Mouse (Mus musculus) intestine, embryonic 14.5 days (tissue): Measurements from ENCODE around the gene Rpa2. TPM values are rescaled to one million over a fixed set of nuclear protein-coding genes. Genes with fewer than 3 reads are reported as not detected.
A peak's percentile ranks its signal among the peaks of the same experiment; 100 is the strongest.
"Not testable (repeated sequence)": the region's sequence is repeated elsewhere in the genome, so short reads cannot be mapped to it uniquely, and the experiment has no call there.

ENCODE experiments used
- ATAC-seq: fragments of 200-750 bp; cut with Nextera tagmentation; replicated peaks from 2 replicates; pipeline ENCODE4 v1.8.0; 2017; ENCODE audit warnings: low read depth, moderate number of reproducible peaks, moderate TSS enrichment, moderate library complexity; ENCODE audit not compliant: low FRiP score, low TSS enrichment
- DNase-seq: peaks from one replicate; pipeline ENCODE4 v3.0.0-alpha.2; 2018; ENCODE audit warnings: low spot score
- H3K27ac ChIP-seq: fragments of 300-500 bp; sonication (generic); 2 replicates; pipeline ENCODE4 v1.5.1; 2014; ENCODE audit warnings: low read depth, mild to moderate bottlenecking, control low read depth
- H3K27me3 ChIP-seq: fragments of 300-500 bp; sonication (generic); replicated peaks from 2 replicates; pipeline ENCODE4 v1.6.1; 2014; ENCODE audit warnings: low read length, control low read depth; ENCODE audit not compliant: control insufficient read depth, insufficient read depth
- H3K36me3 ChIP-seq: fragments of 300-500 bp; sonication (generic); 2 replicates; pipeline ENCODE4 v1.6.1; 2014; ENCODE audit warnings: low read length, control low read depth; ENCODE audit not compliant: control insufficient read depth, insufficient read depth
- H3K4me1 ChIP-seq: fragments of 300-500 bp; sonication (generic); replicated peaks from 2 replicates; pipeline ENCODE4 v1.6.1; 2014; ENCODE audit warnings: low read length, control low read depth, mixed read lengths; ENCODE audit not compliant: control insufficient read depth, insufficient read depth
- H3K4me2 ChIP-seq: fragments of 300-500 bp; sonication (generic); 2 replicates; pipeline ENCODE4 v1.6.1; 2014; ENCODE audit warnings: low read length
- H3K4me3 ChIP-seq: fragments of 300-500 bp; sonication (generic); 2 replicates; pipeline ENCODE4 v1.5.1; 2014; ENCODE audit warnings: low read depth, low read length, control low read depth, mixed read lengths
- H3K9ac ChIP-seq: fragments of 300-500 bp; sonication (generic); 2 replicates; pipeline ENCODE4 v1.6.1; 2014; ENCODE audit warnings: mild to moderate bottlenecking, low read length
- H3K9me3 ChIP-seq: fragments of 300-500 bp; sonication (generic); 2 replicates; pipeline ENCODE4 v1.6.1; 2016; ENCODE audit warnings: low read length, control low read depth; ENCODE audit not compliant: control insufficient read depth
- WGBS: fragments of 180-500 bp; shearing (Covaris S2); extraction: QIAGEN DNeasy Blood & Tissue Kit; methylation state at CpG from one replicate; pipeline ENCODE4 v1.1.7; 2014; 5-methylcytosine and 5-hydroxymethylcytosine counted together
- polyA plus RNA-seq: library from polyadenylated mRNA; unstranded; fragments of >200 nt; fragmentation: Nextera tagmentation; extraction: Ambion mirVana; gene quantifications from 2 replicates; pipeline ENCODE4 v1.2.1, GENCODE M21; 2014

Gene Rpa2
- polyA plus RNA-seq, 1 experiment from 2014 or later, result 108 TPM

DNA sequence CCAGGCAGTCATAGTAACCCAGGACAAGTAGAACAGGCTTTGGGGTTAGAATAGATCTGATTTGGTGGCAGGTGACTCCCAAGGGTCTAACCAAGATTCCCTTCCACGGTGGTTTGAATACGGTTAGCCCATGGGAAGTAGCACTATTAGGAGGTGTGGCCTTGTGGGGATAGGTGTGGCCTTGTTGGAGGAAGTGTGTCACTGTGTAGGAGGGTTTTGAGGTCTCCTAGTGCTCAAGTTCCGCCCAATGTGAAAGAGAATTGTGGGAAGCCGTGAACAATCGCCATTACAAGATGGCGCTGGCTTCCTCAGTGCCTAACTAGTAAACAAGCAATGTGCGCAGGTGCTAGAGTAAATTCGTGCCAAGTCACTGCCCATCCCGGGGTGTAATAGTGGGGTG lies 31.0 kb upstream of the Rpa2 start:
- not testable (repeated sequence) for H3K4me1 ChIP-seq, ATAC-seq, H3K36me3 ChIP-seq, H3K27ac ChIP-seq, DNase-seq, H3K9ac ChIP-seq, H3K27me3 ChIP-seq, H3K9me3 ChIP-seq, H3K4me2 ChIP-seq, H3K4me3 ChIP-seq
- 90% methylated on average over 9 of the region's 9 CpGs for WGBS

DNA sequence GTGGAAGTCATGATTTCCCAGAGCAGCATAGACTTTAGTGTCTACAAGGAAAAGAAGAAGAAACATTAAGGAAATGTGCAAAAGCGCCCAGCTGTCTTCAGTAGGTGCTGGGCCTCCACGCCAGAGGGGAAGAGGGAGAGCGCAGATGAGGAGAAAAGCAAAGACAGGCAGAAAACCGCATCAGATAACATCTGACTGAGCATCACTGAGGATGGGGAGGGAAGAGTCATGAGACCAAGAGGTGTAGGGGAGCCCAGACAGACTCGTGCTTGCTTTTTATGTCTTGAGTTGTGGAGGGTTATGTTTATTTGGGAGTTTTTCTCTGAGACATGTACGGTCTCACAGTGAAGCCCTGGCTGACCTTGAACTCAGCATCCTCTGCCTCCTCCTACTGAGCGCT lies 26.6 kb upstream of the Rpa2 start:
- Histone ChIP-seq H3K4me3 (no peak overlapping the region), H3K4me2 (no peak overlapping the region), H3K27ac (no peak overlapping the region), H3K4me1 (no peaks in the 10 kb centered on the region), H3K36me3 (no peaks in the 10 kb centered on the region), H3K9ac (no peak overlapping the region), H3K9me3 (no peaks in the 10 kb centered on the region), H3K27me3 (no peaks in the 10 kb centered on the region)
- ATAC-seq, result no peak
- DNase-seq, result no peak
- WGBS, result 89% methylated on average over 7 of the region's 7 CpGs

- no peak overlapping the region for H3K4me2 ChIP-seq
Measured at GRCm38 (mm10) chr4:132743992-132744911, 23.9 kb upstream of the Rpa2 start.

GRCm38 (mm10) chr4:132746911-132747517 lies 21.1 kb upstream of the Rpa2 start:
- no peak for ATAC-seq
- Histone ChIP-seq H3K4me2 (no peak overlapping the region), H3K4me1 (no peaks in the 10 kb centered on the region), H3K4me3 (no peak overlapping the region), H3K9me3 (no peaks in the 10 kb centered on the region), H3K27me3 (no peaks in the 10 kb centered on the region), H3K27ac (no peak overlapping the region), H3K9ac (no peak overlapping the region), H3K36me3 (no peaks in the 10 kb centered on the region)
- no peak for DNase-seq
- 83% methylated on average over 9 of the region's 9 CpGs for WGBS

More at GRCm38 (mm10) chr4:132743992-132744911, 23.9 kb upstream of the Rpa2 start:
- Histone ChIP-seq H3K36me3 (no peaks in the 10 kb centered on the region), H3K9ac (no peak overlapping the region), H3K4me1 (no peaks in the 10 kb centered on the region), H3K27me3 (no peaks in the 10 kb centered on the region), H3K4me3 (no peak overlapping the region), H3K27ac (no peak overlapping the region), H3K9me3 (no peaks in the 10 kb centered on the region)
- no peak for DNase-seq
- no peak for ATAC-seq
- 73% methylated on average over 11 of the region's 11 CpGs for WGBS

DNA sequence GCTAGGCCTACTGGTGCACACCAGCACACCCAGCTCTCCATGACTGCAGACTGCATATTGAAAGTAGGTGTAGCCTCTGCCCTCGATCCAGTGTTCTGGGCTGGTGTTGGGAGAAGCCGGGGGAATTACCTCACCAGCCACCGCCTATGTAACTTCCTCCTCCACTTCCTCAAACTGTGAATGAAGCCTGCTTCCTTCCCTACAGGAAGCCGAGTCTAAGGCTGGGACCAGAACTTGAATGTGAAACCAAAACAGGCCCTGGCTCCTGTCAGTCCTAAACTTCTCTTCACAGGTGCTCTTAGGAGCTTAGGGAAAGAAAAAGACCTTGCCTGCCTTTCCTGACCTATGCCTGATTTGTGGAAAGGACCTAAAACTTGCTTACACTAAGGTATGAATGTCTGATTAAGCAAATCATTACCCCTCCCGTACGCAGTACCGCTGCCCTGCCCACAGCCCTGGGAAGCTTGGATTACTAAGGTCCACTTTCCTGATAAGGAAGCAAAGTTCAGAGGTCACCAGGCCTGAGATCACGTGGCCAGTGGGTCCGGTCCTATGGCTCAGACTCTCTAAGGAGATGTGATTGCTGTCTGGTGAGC lies 20.4 kb upstream of the Rpa2 start:
- Histone ChIP-seq H3K27ac (peak overlapping the region; percentile 36; the same call in 1 of the 2 replicates), H3K36me3 (no peaks in the 10 kb centered on the region), H3K27me3 (no peaks in the 10 kb centered on the region), H3K4me1 (no peaks in the 10 kb centered on the region), H3K4me2 (0 out of 2 replicates have a peak overlapping the region, but pooled peaks have one; percentile 23), H3K9me3 (no peaks in the 10 kb centered on the region), H3K9ac (no peak overlapping the region), H3K4me3 (no peak overlapping the region)
- DNase-seq (no peak), ATAC-seq (peak; percentile 44; the same call in 1 of the 2 replicates)
- 53% methylated on average over 9 of the region's 9 CpGs for WGBS

GRCm38 (mm10) chr4:132748778-132749177 lies 19.4 kb upstream of the Rpa2 start:
- Histone ChIP-seq H3K4me3 (no peak overlapping the region), H3K36me3 (no peaks in the 10 kb centered on the region), H3K27me3 (no peaks in the 10 kb centered on the region), H3K9ac (no peak overlapping the region), H3K4me1 (no peaks in the 10 kb centered on the region), H3K9me3 (no peaks in the 10 kb centered on the region), H3K4me2 (no peak overlapping the region), H3K27ac (no peak overlapping the region)
- WGBS, result 93% methylated on average over 4 of the region's 4 CpGs
- DNase-seq (no peak), ATAC-seq (no peak)

DNA sequence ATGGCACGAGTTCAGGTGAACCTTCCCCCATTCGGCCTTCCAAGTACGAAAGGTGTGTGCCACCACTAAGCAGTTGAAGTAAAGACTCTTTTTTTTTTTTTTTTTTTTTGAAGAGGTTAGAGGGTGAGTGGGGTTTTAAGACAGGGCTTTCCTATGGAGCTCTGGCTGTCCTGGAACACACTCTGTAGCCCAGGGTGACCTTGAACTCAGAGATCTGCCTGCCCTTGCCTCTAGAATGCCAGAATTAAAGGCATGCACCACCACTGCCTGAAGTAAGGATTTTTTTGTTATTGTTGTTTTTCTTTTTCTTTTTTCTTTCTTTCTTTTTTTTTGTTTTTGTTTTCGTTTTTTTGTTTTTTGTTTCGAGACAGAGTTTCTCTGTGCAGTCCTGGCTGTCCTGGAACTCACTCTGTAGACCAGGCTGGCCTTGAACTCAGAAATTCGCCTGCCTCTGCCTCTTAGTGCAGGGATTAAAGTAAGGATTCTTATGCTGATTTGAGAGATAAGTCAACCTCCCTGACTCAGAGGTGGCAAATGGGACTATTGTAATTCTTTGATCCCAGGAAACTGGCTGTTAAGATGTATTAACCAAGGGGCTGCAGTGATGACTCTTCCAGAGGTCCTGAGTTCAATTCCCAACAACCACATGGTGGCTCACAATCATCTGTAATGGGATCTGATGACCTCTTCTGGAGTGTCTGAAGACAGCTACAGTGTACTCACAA lies 18.7 kb upstream of the Rpa2 start:
- DNase-seq (no peak), ATAC-seq (no peak)
- no peak overlapping the region for H3K9ac ChIP-seq
- no peaks in the 10 kb centered on the region for H3K27me3 ChIP-seq
- H3K4me2 ChIP-seq, result no peak overlapping the region
- H3K4me1 ChIP-seq, result no peaks in the 10 kb centered on the region
- H3K36me3 ChIP-seq, result no peaks in the 10 kb centered on the region
- no peaks in the 10 kb centered on the region for H3K9me3 ChIP-seq
- no peak overlapping the region for H3K27ac ChIP-seq
- H3K4me3 ChIP-seq, result no peak overlapping the region
- 79% methylated on average over 6 of the region's 6 CpGs for WGBS

DNA sequence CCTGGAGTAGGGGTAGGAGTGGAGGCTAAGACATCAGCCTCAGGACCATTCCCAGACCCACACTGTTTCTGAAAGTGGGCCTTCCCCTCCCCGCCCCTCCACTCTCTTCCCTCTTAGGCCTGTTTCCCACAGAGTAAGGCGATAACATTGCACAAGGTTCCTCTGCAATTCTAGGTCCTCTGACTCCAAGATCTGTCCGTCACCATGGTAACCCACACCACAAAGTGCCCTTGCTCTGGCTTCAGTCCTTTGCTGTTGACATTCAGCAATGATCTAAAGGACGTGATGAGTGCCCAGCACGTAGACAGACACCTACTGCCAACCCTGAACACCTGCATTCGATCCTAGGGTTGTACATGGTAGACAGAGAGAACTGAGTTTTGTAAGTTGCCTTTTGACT lies 15.1 kb upstream of the Rpa2 start:
- 75% methylated on average over 6 of the region's 6 CpGs for WGBS
- Histone ChIP-seq H3K27ac (no peak overlapping the region), H3K36me3 (no peaks in the 10 kb centered on the region), H3K4me3 (no peak overlapping the region), H3K27me3 (peaks cover 1% of the 10 kb centered on the region; the same call in 1 of the 2 replicates), H3K4me2 (no peak overlapping the region), H3K9me3 (no peaks in the 10 kb centered on the region), H3K4me1 (no peaks in the 10 kb centered on the region), H3K9ac (no peak overlapping the region)
- no peak for DNase-seq
- ATAC-seq, result no peak
